Mouse (Mus musculus) ES-E14 (cell line): ENCODE data around the gene Trpm3.

ENCODE experiments used
- CHD2 ChIP-seq: IDR thresholded peaks from 2 replicates; pipeline ENCODE4 v1.6.1; 2014; ENCODE audit warnings: mild to moderate bottlenecking, low read depth, low read length, inconsistent platforms
- HCFC1 ChIP-seq: IDR thresholded peaks from 2 replicates; pipeline ENCODE4 v1.6.1; 2012; ENCODE audit warnings: low read length, inconsistent platforms, borderline replicate concordance; ENCODE audit not compliant: insufficient read depth
- MAFK ChIP-seq: IDR thresholded peaks from 2 replicates; pipeline ENCODE4 v1.6.1; 2014; ENCODE audit warnings: mild to moderate bottlenecking, low read depth, low read length, inconsistent platforms; ENCODE audit not compliant: insufficient read depth
- ZNF384 ChIP-seq: IDR thresholded peaks from 2 replicates; pipeline ENCODE4 v1.6.1; 2012; ENCODE audit warnings: low read depth, low read length, inconsistent platforms

- TF ChIP-seq ZNF384, result 0 out of 2 replicates have a peak, but pooled peaks have one; percentile 26
- no peak for TF ChIP-seq CHD2
- TF ChIP-seq HCFC1, result no peak
- TF ChIP-seq MAFK, result no peak
These were observed 614.5 kb downstream of the Trpm3 start for GRCm38 (mm10) chr19:22753311-22753809.
